Mouse (Mus musculus) forebrain, postnatal 0 days (tissue): ENCODE measurements around the gene 1500009C09Rik. TPM values are rescaled to one million over a fixed set of nuclear protein-coding genes. Genes with fewer than 3 reads are reported as not detected.

ENCODE experiments used
- ATAC-seq: fragments of 200-750 bp; cut with Nextera tagmentation; 2 replicates; pipeline ENCODE4 v1.8.0; 2017; ENCODE audit warnings: mild to moderate bottlenecking, moderate library complexity
- DNase-seq: peaks from one replicate; pipeline ENCODE4 v3.0.0-alpha.2; 2015
- H3K27ac ChIP-seq: fragments of 300-500 bp; sonication (generic); 2 replicates; pipeline ENCODE4 v1.5.1; 2014; ENCODE audit warnings: low read depth, mild to moderate bottlenecking, antibody characterized with exemption, low read length, moderate library complexity, mixed read lengths
- H3K27me3 ChIP-seq: fragments of 300-500 bp; sonication (generic); 2 replicates; pipeline ENCODE4 v1.6.1; 2014; ENCODE audit warnings: mild to moderate bottlenecking, low read length, mixed read lengths; ENCODE audit not compliant: insufficient read depth
- H3K36me3 ChIP-seq: fragments of 300-500 bp; sonication (generic); 2 replicates; pipeline ENCODE4 v1.6.1; 2014; ENCODE audit warnings: mild to moderate bottlenecking, moderate library complexity; ENCODE audit not compliant: insufficient read depth
- H3K4me1 ChIP-seq: fragments of 300-500 bp; sonication (generic); 2 replicates; pipeline ENCODE4 v1.6.1; 2014; ENCODE audit warnings: antibody characterized with exemption; ENCODE audit not compliant: insufficient read depth
- H3K4me2 ChIP-seq: fragments of 300-500 bp; sonication (generic); 2 replicates; pipeline ENCODE4 v1.6.1; 2014; ENCODE audit warnings: low read depth, mild to moderate bottlenecking, moderate library complexity
- H3K4me3 ChIP-seq: fragments of 300-500 bp; sonication (generic); 2 replicates; pipeline ENCODE4 v1.5.1; 2014; ENCODE audit warnings: low read depth, low read length, mixed read lengths
- H3K9ac ChIP-seq: fragments of 300-500 bp; sonication (generic); 2 replicates; pipeline ENCODE4 v1.6.1; 2014; ENCODE audit warnings: mild to moderate bottlenecking
- H3K9me3 ChIP-seq: fragments of 300-500 bp; sonication (generic); 2 replicates; pipeline ENCODE4 v1.6.1; 2016; ENCODE audit warnings: low read length
- CTCF ChIP-seq: sonication (generic); IDR thresholded peaks from 2 replicates; pipeline ENCODE4 v1.5.1; 2016; ENCODE audit warnings: antibody characterized with exemption, control low read depth, low read depth
- WGBS: fragments of 180-500 bp; shearing (Covaris S2); extraction: QIAGEN DNeasy Blood & Tissue Kit; methylation state at CpG from one replicate; pipeline ENCODE4 v1.1.7; 2014; 5-methylcytosine and 5-hydroxymethylcytosine counted together
- polyA plus RNA-seq: library from polyadenylated mRNA; unstranded; fragments of >200 nt; fragmentation: Nextera tagmentation; extraction: Ambion mirVana; gene quantifications from 2 replicates; pipeline ENCODE4 v1.2.1, GENCODE M21; 2015
- total RNA-seq: library from RNA; depleted of rRNA; stranded (reverse); fragments of >200 nt; gene quantifications from 2 replicates; pipeline ENCODE4 v1.2.3, GENCODE M21; 2014

The 1500009C09Rik gene
- total and polyA plus RNA-seq, 2 experiments from 2014 or later: 15.6 to 119 TPM

- H3K4me1 ChIP-seq: peaks cover under 1% of the 10 kb centered on the region; the same call in 1 of the 2 replicates
- no peak overlapping the region for H3K9ac ChIP-seq
- no peak overlapping the region for H3K4me3 ChIP-seq
- TF ChIP-seq CTCF: no peak
- peaks cover 7% of the 10 kb centered on the region; the same call in 1 of the 2 replicates for H3K27me3 ChIP-seq
- H3K27ac ChIP-seq: no peak overlapping the region
- ATAC-seq (no peak), DNase-seq (no peak)
- WGBS: 81% methylated on average over 26 of the region's 26 CpGs
- no peaks in the 10 kb centered on the region for H3K36me3 ChIP-seq
- no peaks in the 10 kb centered on the region for H3K9me3 ChIP-seq
- H3K4me2 ChIP-seq: no peak overlapping the region
Measured at GRCm38 (mm10) chr15:82218778-82219666, 33.2 kb upstream of the 1500009C09Rik start.

DNA sequence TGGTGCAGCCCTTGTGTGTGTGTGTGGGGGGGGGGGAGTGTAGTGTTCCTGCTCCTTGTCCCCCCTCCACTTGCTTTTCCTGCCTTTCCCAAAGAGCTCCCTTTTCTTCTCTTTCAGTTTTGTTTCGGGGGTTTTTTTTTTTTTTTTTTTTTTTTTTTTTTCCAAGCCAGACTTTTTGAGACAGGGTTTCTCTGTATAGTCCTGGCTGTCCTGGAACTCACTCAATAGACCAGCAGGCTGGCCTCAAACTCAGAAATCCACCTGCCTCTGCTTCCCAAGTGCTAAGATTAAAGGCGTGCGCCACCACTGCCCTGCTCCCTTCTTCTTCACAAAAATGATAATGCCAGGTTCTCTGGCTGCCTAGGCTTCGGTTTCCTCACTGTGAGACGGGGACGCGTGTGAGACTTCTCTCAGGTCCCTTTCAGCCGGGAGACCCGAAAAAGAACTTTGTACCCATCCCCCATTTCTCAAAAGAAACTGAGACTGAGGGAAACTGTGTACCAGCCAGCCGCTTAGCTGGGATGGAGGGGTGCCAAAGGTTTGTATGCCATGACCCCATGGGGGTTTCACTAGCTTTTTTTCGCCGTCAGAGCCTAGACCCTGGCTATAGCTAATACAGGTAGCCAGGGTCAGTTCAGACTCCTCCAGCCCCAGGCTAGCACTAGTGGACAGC, 32.1 kb upstream of the 1500009C09Rik start:
- peaks cover 5% of the 10 kb centered on the region; the same call in 1 of the 2 replicates for H3K4me1 ChIP-seq
- DNase-seq: no peak
- no peak overlapping the region for H3K9ac ChIP-seq
- no peak for TF ChIP-seq CTCF
- H3K9me3 ChIP-seq: no peaks in the 10 kb centered on the region
- 41% methylated on average over 11 of the region's 12 CpGs for WGBS
- no peaks in the 10 kb centered on the region for H3K36me3 ChIP-seq
- ATAC-seq: no peak
- no peak overlapping the region for H3K4me3 ChIP-seq
- H3K27me3 ChIP-seq: no peaks in the 10 kb centered on the region
- no peak overlapping the region for H3K4me2 ChIP-seq
- H3K27ac ChIP-seq: no peak overlapping the region

DNA sequence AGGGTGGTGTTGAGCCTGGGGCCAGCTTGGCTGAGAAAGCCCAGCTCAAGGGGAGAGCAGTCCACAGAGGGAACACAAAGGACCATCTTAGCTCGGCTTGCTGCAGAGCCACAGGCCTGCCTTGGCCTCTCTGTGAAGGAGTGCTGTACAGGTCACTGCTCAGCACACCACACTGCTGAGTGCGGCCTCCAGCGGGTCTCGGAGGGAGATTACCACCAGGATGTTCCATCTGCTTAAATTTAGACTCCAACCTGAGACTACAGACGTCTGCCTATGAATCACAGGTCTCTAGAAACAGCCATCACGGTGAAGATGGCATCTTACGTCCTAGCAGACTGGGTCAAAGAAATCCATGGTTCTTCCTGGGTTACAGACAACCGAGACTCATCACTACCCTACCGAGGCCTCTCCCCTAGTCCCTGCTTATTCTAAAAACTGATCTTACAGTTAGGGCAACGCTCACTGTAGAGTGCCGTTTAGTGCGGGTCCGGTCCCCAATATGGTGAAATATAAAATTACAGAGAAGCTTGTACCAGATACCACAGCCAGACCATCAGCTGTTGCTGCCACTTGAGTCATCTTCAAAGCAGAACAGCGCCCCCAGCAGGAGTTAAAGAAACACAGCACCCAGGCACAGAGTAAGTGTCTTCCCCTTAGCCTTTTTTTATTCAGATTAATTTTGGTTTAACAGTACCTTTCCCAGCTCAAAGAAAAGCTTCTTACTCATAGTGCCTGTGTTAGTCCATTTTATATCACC, 30.9 kb upstream of the 1500009C09Rik start:
- H3K4me2 ChIP-seq: no peak overlapping the region

GRCm38 (mm10) chr15:82223251-82223650, 28.9 kb upstream of the 1500009C09Rik start:
- DNase-seq: no peak
- no peak overlapping the region for H3K4me2 ChIP-seq
- H3K36me3 ChIP-seq: no peaks in the 10 kb centered on the region
- H3K9ac ChIP-seq: no peak overlapping the region
- no peak overlapping the region for H3K27ac ChIP-seq
- H3K4me3 ChIP-seq: no peak overlapping the region
- no peak for TF ChIP-seq CTCF
- H3K27me3 ChIP-seq: no peaks in the 10 kb centered on the region
- no peak for ATAC-seq
- H3K4me1 ChIP-seq: 0 out of 2 replicates have a peak, but pooled peaks cover 5% of the 10 kb centered on the region
- 69% methylated on average over 7 of the region's 7 CpGs for WGBS
- no peaks in the 10 kb centered on the region for H3K9me3 ChIP-seq

More for the DNA sequence above, 30.9 kb upstream of the 1500009C09Rik start:
- TF ChIP-seq CTCF: peak; percentile 14; the same call in 1 of the 2 replicates
- Histone ChIP-seq H3K36me3 (no peaks in the 10 kb centered on the region), H3K9ac (no peak overlapping the region), H3K27me3 (no peaks in the 10 kb centered on the region), H3K9me3 (no peaks in the 10 kb centered on the region), H3K4me3 (no peak overlapping the region), H3K27ac (no peak overlapping the region), H3K4me1 (peaks cover 5% of the 10 kb centered on the region; the same call in 1 of the 2 replicates)
- DNase-seq (no peak), ATAC-seq (no peak)
- 62% methylated on average over 14 of the region's 14 CpGs for WGBS

DNA sequence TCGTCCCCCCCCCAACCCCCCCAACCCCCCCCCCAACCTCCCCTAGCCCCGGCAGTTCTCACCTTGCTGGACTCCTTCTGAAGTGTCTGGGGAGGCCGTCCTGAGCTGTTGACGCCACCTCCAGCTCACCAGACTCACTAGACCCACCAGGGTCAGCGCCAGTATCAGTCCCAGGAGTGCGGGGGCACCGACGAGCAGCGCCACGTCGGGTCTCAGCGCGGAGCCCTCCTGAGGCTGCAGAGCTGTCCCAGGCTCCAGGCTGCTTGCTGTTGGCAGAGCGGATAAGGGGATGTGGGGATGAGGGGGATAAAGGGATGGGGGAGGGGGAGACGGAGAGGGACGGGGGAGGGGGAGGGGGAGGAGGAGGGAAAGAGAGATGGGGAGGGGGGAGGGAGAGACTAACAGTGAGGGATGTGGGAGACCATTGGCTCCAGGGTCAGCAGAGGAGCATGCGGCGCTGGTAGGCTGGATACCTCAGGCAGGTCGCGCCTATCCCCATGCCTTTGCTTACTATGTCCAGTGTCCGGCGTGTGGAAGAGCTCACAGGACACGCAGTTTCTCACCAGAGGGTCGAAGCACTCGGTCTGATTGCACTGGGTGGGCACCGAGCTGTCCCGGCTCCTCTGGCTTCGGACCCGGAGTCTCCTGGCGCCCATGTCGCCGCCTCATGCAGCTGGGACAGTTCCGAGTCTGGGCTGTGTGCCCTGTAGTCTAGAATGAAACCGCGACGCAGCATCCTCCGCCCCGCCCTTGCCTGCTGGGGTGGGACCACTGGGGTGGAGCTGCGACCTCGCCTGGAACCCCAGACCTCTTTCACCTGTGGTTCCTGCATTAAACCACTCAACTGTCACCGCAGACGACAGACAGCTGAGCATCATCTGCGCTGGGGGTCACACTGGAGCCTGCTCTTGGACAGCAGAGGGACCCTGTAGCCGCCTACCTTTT, 28.3 kb upstream of the 1500009C09Rik start, which contains the start of gene Tnfrsf13c:
Gene Tnfrsf13c (minus strand): TSS at position 713 of the 945 bp plus-strand sequence.
- no peak for TF ChIP-seq CTCF
- ATAC-seq (peak; percentile 61), DNase-seq (no peak)
- no peaks in the 10 kb centered on the region for H3K27me3 ChIP-seq
- no peaks in the 10 kb centered on the region for H3K36me3 ChIP-seq
- 1% methylated on average over 42 of the region's 44 CpGs for WGBS
- H3K27ac ChIP-seq: no peak within 1 kb of the TSS
- H3K4me3 ChIP-seq: peak within 1 kb of the TSS; percentile 30
- H3K9ac ChIP-seq: peak within 1 kb of the TSS; percentile 37; the same call in 1 of the 2 replicates
- peak within 1 kb of the TSS; percentile 61 for H3K4me2 ChIP-seq
- H3K9me3 ChIP-seq: no peaks in the 10 kb centered on the region
- 0 out of 2 replicates have a peak, but pooled peaks cover 5% of the 10 kb centered on the region for H3K4me1 ChIP-seq
